Mouse (Mus musculus) T-helper 2 cell (primary cell): ENCODE data around the gene Ndufc1.

Experiments
- in situ Hi-C: fragments of 300-600 bp; cut with MboI, MseI; formaldehyde crosslinking; loops from one replicate; pipeline ENCODE4 v1.15.1; 2025; ENCODE audit warnings: high pct_unique_total_duplicates

Ndufc1 gene

DNA sequence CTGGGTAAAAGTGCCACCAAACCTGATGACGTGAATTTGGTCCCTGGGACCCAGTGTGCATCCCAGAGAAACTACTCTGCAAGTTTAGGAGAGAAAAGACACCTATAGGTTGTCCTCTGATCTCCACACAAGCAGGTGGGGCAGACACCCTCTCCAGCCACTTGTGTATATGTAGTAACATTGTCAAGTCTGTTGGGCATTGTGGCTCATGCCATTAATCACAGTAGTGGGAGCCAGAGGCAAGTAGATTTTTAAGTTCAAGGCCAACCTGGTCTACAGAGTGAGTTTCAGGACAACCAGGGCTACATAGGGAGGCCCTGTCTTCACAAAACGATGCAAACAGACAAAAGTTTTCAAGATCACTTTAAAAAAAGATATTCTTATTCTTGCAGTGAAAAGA lies 37.0 kb downstream of the Ndufc1 start:
- in situ Hi-C loops = loop anchor here (5.0 kb wide), 1 partner anchor 35 kb away; the partner anchor contains the start of gene Ndufc1

DNA sequence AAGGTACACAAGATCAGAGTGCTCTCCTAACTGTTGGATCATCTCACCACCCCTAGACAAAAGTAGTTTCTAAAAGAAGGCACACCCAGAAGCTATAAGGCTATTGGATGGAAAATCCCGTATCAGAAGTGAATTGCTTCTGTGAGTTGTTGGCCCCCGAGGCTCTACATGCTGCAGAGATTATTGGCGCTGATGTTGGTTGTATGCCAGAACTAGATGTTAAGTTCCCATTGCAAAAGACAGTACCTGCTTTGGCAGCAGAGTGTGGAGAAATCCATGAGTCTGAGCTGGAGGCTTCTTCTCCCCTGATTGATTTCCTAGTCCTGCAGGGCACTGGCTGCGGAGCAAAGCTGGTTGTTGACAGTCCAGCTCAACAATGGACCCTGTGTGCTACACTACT lies 40.8 kb downstream of the Ndufc1 start:
- in situ Hi-C loops = loop anchor here (5.0 kb wide), 1 partner anchor 136 kb away; no protein-coding TSS in a partner anchor

DNA sequence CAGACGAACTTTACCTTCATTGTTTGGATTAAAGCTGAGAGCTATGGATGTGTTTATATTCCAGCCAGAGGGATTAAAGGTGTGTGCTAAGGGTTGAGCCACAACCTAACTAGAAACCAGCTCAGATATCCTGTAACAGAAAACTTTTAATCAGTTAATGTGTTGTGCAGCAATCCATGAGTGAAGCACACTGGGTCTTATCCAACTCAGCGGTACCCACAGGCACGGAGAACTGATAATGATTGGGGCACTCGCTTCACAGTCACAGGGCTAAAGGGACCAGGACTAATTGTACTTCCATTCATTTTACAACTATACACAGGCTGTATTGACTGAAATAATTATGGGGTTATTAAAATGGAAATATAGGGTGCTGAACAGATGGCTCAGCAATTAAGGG lies 41.9 kb downstream of the Ndufc1 start:
- in situ Hi-C loops = loop anchor here (5.0 kb wide), 1 partner anchor 135 kb away; no protein-coding TSS in a partner anchor

DNA sequence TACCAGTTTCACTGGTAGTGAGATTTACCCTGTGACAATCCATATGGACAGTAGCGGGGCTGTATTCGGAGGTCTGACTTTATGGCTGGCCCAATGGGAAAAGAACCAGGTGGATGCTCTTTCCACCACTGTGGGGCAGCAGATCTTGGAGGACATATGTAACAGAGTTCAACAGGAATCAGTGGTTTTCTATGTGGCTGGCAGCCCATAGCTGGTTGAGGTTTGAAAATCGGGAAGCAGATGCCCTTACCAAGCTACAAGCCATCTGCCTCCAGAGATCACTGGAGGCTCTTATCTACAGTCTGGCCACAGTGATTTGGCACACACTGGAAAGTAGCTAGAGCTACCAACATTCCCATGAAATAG lies 43.3 kb downstream of the Ndufc1 start:
- in situ Hi-C loops = loop anchor here (5.0 kb wide), 1 partner anchor 133 kb away; no protein-coding TSS in a partner anchor

DNA sequence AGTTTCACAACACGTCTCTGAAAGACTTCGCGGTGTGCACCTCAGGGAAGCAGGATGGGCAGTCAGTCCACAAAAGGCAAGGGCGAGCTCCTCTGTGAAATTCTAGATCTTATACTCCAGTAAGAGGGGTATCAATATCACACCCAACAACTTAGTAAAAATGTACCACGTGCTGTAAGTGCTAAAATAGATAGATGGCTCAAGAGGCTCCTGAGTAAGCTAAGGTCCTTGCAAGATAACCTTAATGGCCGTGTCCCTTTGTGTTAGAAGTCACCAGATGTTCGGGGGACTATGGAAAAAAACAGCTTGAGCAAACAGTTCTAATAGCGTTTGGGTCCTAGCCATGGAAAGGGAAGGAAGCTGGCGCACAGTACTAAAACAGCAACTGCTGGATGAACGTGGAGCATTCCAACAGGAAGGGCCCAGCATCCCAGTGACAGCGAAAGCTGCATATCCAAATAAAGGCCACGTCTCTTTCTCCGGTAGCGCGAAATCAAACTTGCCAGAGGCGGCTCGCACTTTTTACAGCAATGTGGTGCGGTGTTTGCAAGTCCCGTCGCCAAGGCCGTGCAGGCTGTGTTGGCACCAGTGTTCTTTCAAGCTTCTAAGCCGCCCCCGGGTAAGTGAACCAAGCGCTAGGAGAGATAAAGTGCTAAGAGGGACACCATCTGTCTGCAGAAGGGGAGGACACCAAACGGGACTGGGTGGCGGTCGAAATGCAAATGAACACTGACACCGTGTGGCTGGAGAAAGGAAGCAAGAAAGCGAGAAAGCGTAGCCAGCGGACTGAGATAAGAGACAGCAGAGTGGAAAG lies 43.9 kb downstream of the Ndufc1 start:
- in situ Hi-C loops = loop anchor here (5.0 kb wide), 1 partner anchor 133 kb away; no protein-coding TSS in a partner anchor

DNA sequence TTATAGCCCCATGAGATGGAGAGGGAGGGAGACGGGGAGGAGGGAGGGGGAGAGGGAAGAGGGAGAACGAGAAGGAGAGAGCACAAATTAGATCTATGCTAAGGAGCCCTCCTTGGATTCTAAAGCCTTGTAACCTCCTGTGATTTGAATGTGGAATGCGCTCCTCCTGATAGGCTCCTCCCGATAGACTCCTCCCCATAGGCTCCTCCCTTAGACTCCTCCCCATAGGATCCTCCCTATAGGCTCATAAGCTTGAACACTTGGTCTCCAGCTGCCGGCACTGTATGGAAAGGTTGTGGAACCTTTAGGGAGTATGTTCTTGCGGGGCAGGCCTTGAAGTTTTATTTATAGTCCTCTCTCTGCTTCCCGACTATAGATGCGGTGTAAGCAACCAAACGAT lies 47.7 kb downstream of the Ndufc1 start:
- in situ Hi-C loops = no loop called here

DNA sequence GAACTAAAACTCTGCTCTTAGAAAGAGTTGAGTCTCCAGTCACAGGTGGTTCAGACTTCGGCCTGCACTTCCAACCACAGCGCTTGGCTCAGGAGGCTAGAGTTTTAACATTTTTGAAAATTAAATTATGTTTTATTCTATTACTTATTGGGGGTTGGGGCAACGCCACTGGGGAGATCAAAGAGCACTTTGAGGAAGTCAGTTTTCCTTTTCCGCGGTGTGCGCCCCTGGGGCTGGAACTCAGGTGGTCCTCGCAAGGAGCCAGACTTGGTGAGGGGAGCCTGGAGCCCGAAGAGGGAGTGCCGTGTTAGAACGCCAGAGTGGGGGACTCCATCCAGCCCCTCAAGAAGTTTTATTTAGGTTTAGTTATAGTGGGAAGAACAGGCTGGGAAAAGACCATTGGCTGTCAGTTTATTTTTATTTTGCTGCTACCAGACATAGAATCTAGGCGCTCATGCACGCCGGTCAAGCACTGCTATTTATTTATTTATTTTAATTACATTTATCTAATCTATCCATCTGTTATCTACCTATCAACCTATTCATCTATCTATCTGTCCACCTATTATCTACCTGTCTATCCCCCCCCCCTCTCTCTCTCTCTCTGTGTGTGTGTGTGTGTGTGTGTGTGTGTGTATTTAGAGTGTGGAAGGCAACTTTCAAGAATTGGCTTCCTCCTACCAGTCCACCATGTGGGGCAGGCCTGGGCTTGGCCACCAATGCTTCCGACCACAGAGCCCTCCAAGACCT lies 49.1 kb downstream of the Ndufc1 start:
- in situ Hi-C loops = loop anchor here (5.0 kb wide), 1 partner anchor 72 kb away; no protein-coding TSS in a partner anchor

DNA sequence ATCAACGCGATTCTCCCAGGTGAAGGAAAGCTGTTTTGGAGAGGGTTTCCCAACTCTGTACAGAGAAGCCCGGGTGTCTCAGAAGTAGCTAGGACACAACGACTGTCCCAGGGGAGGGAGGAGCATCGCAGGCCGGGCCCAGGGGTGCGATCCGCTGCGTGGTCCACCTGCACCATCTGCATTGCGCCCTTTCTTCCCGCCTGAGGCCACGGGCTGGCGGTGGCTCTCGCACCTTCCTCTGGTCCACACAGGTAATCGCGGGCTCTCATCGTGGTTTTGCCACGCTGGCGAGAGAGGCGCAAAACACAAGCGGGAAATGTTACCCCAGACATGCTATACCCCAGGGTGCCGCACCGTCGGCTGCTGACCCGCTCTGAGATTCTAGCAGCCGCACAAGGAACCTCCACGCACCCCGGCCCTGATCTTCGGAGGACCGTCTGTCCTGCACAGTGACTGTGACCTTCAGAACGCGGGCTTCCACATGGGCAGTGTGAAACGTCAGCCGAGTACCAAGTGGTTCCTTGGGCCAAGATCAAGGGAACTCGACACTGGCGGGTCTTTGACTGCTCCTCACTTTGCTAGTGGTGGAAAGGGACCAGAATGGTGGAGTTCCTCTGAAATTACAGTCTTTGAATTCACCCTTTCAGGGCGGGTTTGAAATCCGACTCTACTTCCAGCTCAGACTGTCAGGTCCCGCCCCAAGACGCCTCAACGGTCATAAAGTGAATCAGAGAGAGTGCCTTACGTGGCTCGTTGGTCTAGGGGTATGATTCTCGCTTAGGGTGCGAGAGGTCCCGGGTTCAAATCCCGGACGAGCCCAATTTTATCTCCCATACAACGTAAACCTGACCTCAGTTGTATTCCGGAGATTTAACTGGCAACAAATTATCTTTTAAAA lies 49.9 kb downstream of the Ndufc1 start:
- in situ Hi-C loops = loop anchor here (5.0 kb wide), 1 partner anchor 72 kb away; no protein-coding TSS in a partner anchor

DNA sequence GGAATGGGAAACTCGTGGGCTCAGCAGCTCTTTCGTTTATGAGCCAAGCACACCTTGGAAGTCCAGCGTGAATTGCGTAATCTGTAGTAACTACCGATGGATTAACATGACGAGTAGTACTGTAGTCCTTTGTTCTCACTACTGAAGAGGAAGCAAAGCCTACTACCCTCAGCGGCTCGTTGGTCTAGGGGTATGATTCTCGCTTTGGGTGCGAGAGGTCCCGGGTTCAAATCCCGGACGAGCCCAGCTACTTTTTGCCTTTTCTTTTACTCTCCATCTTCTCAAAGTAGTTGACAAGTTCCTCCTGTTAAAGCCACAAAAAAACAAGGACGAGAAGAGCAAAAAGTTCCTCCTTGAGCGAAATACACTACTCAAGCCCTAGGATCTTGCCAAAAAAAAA lies 50.6 kb downstream of the Ndufc1 start:
- in situ Hi-C loops = loop anchor here (5.0 kb wide), 1 partner anchor 71 kb away; no protein-coding TSS in a partner anchor

DNA sequence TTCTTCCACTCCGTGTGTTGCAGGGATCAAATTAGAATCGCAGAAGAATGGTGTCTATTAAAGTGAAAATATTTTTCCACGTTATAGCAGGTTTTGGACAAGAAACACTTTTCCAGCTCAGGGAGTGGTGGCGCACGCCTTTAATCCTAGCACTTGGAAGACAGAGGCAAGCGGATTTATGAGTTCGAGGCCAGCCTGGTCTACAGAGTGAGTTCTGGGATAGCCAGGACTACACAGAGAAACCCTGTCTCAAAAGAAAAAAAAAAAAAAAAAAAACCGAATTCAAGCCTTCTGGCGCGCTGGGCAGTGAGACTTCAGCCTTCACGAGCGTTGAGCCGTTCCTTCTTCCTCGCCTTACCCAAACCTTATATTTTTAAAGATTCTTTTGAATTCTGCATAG lies 51.2 kb downstream of the Ndufc1 start:
- in situ Hi-C loops = loop anchor here (5.0 kb wide), 1 partner anchor 70 kb away; no protein-coding TSS in a partner anchor

DNA sequence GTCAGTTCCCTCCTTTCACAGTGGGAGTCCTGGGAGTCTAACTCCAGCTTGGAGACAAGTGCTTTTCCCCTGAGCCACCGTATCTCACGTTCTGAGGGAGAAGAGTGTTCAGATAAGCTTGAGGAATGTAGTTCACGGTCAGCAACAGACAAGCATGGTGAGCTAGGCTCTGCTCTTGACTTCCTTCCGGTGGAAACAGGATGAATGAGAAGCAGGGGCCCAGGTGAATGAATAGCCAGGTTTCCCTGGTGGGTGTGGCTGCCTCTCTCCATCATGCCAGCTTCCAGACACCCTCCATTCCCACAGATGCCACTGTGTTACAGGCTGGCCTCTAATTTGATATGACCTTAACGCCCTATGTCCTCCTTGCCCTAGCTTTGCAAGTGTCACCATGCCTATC lies 51.7 kb downstream of the Ndufc1 start:
- in situ Hi-C loops = loop anchor here (5.0 kb wide), 1 partner anchor 70 kb away; no protein-coding TSS in a partner anchor

DNA sequence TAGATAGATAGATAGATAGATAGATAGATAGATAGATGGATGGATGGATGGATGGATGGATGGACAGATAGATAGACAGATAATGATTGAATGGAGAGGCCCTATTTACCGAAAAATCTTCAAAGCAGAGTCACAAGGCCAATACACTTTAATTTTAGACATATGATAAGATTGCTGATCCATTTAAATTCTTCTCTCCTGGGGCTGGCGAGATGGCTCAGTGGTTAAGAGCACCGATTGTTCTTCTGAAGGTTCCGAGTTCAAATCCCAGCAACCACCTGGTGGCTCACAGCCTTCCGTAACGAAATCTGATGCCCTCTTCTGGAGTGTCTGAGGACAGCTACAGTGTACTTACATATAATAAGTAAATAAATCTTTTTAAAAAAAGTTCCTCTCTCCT lies 53.8 kb downstream of the Ndufc1 start:
- in situ Hi-C loops = loop anchor here (5.0 kb wide), 1 partner anchor 68 kb away; no protein-coding TSS in a partner anchor
